Mouse (Mus musculus): ENCODE data around the gene Dcp1a.

DNA sequence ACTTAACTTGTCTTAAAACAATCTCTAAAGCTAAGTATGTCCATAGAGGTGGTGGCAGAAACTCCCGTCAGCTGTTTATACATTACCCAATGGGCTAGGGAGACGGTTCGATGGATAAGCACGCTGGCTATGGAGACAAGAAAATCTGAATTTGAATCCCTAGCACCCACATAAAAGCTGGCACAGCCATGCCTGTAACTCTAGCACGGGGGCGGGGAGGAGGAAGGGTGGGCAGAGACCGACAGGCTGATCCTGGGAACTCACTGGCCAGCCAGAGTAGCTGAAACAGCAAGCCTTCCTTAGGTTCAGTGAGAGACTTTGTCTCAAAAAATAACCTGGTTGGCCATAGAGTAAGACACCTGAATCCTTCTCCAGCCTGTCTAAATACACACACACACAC is 21.9 kb upstream of the Dcp1a start:
- TF ChIP-seq POLR2A (IDR thresholded peaks at IDR 0.05; ENCODE audit: low read depth, low read length) (no peak), CTCF (IDR thresholded peaks at IDR 0.05; ENCODE audit: extremely low read depth, insufficient read depth, insufficient read length, insufficient replicate concordance) (no peak)
